Mouse (Mus musculus): ENCODE data around the gene Tmem107. TPM values are rescaled to one million over a fixed set of nuclear protein-coding genes. Genes with fewer than 3 reads are reported as not detected.
"Not testable (repeated sequence)": the region's sequence is repeated elsewhere in the genome, so short reads cannot be mapped to it uniquely, and the experiment has no call there.

Tmem107 gene
- total RNA-seq, 2 experiments from 2014 or later = 4.4 to 9.8 TPM

GRCm38 (mm10) chr11:69088856-69089615 lies 18.4 kb downstream of the Tmem107 start:
- DNase-seq (ENCODE audit: low spot score) = no peak
- intact Hi-C loops (cut with DNase I) = loop anchor here (2.0 kb wide), 1 partner anchor 18 kb away; the partner anchor contains the start of gene Tmem107

GRCm38 (mm10) chr11:69089616-69090290 lies 19.1 kb downstream of the Tmem107 start:
- DNase-seq (ENCODE audit: low spot score) = no peak
- intact Hi-C loops (cut with DNase I) = loop anchor here (2.0 kb wide), 1 partner anchor 19 kb away; the partner anchor contains the start of gene Tmem107

GRCm38 (mm10) chr11:69090367-69090766 lies 19.8 kb downstream of the Tmem107 start:
- no peak for DNase-seq (ENCODE audit: low spot score)
- intact Hi-C loops (cut with DNase I) = no loop called here

- intact Hi-C loops (cut with DNase I) = loop anchor here (2.0 kb wide), 1 partner anchor 29 kb away; the partner anchor contains the start of gene Hes7
- no peak for DNase-seq (ENCODE audit: low spot score)
Observed at GRCm38 (mm10) chr11:69091566-69092385, 21.2 kb downstream of the Tmem107 start.

GRCm38 (mm10) chr11:69092386-69092751 lies 21.8 kb downstream of the Tmem107 start:
- no peak for DNase-seq (ENCODE audit: low spot score)
- intact Hi-C loops (cut with DNase I) = loop anchor here (2.0 kb wide), 1 partner anchor 28 kb away; the partner anchor contains the start of gene Hes7

- no peak for DNase-seq (ENCODE audit: low spot score)
- intact Hi-C loops (cut with DNase I) = loop anchor here (2.0 kb wide), 1 partner anchor 28 kb away; the partner anchor contains the start of gene Hes7
Observed at GRCm38 (mm10) chr11:69092871-69093270, 22.3 kb downstream of the Tmem107 start.

GRCm38 (mm10) chr11:69093856-69094255 lies 23.2 kb downstream of the Tmem107 start:
- intact Hi-C loops (cut with DNase I) = loop anchor here (2.0 kb wide), 1 partner anchor 27 kb away; the partner anchor contains the start of gene Hes7
- DNase-seq (ENCODE audit: low spot score) = not testable (repeated sequence)

GRCm38 (mm10) chr11:69094697-69095429 lies 24.3 kb downstream of the Tmem107 start, which contains the start of gene Per1:
TSS of gene Per1 (plus strand) at chr11:69095217.
- intact Hi-C loops (cut with DNase I) = loop anchor here (5.0 kb wide), 1 partner anchor 302 kb away; the partner anchor contains the start of genes Cyb5d1, Naa38 and Tmem88

GRCm38 (mm10) chr11:69095511-69096231 lies 25.1 kb downstream of the Tmem107 start:
- DNase-seq (ENCODE audit: low spot score) = no peak
- intact Hi-C loops (cut with DNase I) = loop anchor here (5.0 kb wide), 1 partner anchor 302 kb away; the partner anchor contains the start of genes Cyb5d1, Naa38 and Tmem88

More at GRCm38 (mm10) chr11:69094697-69095429, 24.3 kb downstream of the Tmem107 start, which contains the start of gene Per1:
- DNase-seq (ENCODE audit: low spot score) = peak; percentile 100

- no peak for DNase-seq (ENCODE audit: low spot score)
- intact Hi-C loops (cut with DNase I) = loop anchor here (5.0 kb wide), 1 partner anchor 301 kb away; the partner anchor contains the start of genes Cyb5d1, Naa38 and Tmem88
Observed at GRCm38 (mm10) chr11:69096360-69096986, 25.9 kb downstream of the Tmem107 start.

- DNase-seq (ENCODE audit: low spot score) = peak; percentile 100
- intact Hi-C loops (cut with DNase I) = loop anchor here (1.0 to 5.0 kb wide), 2 partner anchors 25 to 300 kb away; partner anchors contain the start of genes 9130213A22Rik, Cyb5d1, Naa38 and Tmem88
Observed at GRCm38 (mm10) chr11:69096987-69097900, 26.6 kb downstream of the Tmem107 start.

GRCm38 (mm10) chr11:69098039-69098761 lies 27.6 kb downstream of the Tmem107 start:
- intact Hi-C loops (cut with DNase I) = loop anchor here (5.0 kb wide), 1 partner anchor 299 kb away; the partner anchor contains the start of genes Cyb5d1, Naa38 and Tmem88
- no peak for DNase-seq (ENCODE audit: low spot score)

- peak; percentile 98 for DNase-seq (ENCODE audit: low spot score)
- intact Hi-C loops (cut with DNase I) = loop anchor here (5.0 kb wide), 1 partner anchor 299 kb away; the partner anchor contains the start of genes Cyb5d1, Naa38 and Tmem88
Observed at GRCm38 (mm10) chr11:69098762-69099091, 28.1 kb downstream of the Tmem107 start.

- peak; percentile 84 for DNase-seq (ENCODE audit: low spot score)
- intact Hi-C loops (cut with DNase I) = loop anchor here (5.0 kb wide), 1 partner anchor 298 kb away; the partner anchor contains the start of genes Cyb5d1, Naa38 and Tmem88
Observed at GRCm38 (mm10) chr11:69099177-69099914, 28.7 kb downstream of the Tmem107 start.

- intact Hi-C loops (cut with DNase I) = loop anchor here (5.0 kb wide), 1 partner anchor 297 kb away; the partner anchor contains the start of genes Cyb5d1, Naa38 and Tmem88
- peak; percentile 96 for DNase-seq (ENCODE audit: low spot score)
Observed at GRCm38 (mm10) chr11:69099915-69100345, 29.3 kb downstream of the Tmem107 start.
